Mouse (Mus musculus): ENCODE measurements at regions not wholly inside any gene's neighbourhood (a gene's known extent, or its start where the extent isn't known, plus 50 kb on each side); places are given as distances from the start of the nearest gene placed in this dataset.
"Not testable (repeated sequence)": the region's sequence is repeated elsewhere in the genome, so short reads cannot be mapped to it uniquely, and the experiment has no call there.

GRCm38 (mm10) chr6:4149663-4150062, 62.9 kb upstream of the Bet1 start:
- DNase-seq (ENCODE audit: low spot score in 2 of 2), result no peak
- intact Hi-C loops (cut with DNase I), result no loop called here

GRCm38 (mm10) chr6:4158293-4158692, 71.5 kb upstream of the Bet1 start:
- no peak for DNase-seq (ENCODE audit: low spot score in 2 of 2)
- intact Hi-C loops (cut with DNase I), result no loop called here

- DNase-seq (ENCODE audit: low spot score in 2 of 2), result no peak
- intact Hi-C loops (cut with DNase I), result no loop called here
Observed at GRCm38 (mm10) chr6:4163733-4164132, 77.0 kb upstream of the Bet1 start.

- DNase-seq (ENCODE audit: low spot score in 2 of 2), result no peak
- intact Hi-C loops (cut with DNase I), result no loop called here
Observed at GRCm38 (mm10) chr6:4167112-4167511, 80.3 kb upstream of the Bet1 start.

GRCm38 (mm10) chr6:4167757-4168156, 81.0 kb upstream of the Bet1 start:
- intact Hi-C loops (cut with DNase I), result no loop called here
- no peak for DNase-seq (ENCODE audit: low spot score in 2 of 2)

- intact Hi-C loops (cut with DNase I), result no loop called here
- DNase-seq (ENCODE audit: low spot score in 2 of 2), result peak; percentile 2 to 11
Observed at GRCm38 (mm10) chr6:4171561-4171960, 84.8 kb upstream of the Bet1 start.

- intact Hi-C loops (cut with DNase I), result no loop called here
Observed at GRCm38 (mm10) chr6:4187683-4188082, 100.9 kb upstream of the Bet1 start.

GRCm38 (mm10) chr6:4190976-4191375, 104.2 kb upstream of the Bet1 start:
- intact Hi-C loops (cut with DNase I); DNase-seq (ENCODE audit: low spot score in 2 of 2): not testable (repeated sequence)

More at GRCm38 (mm10) chr6:4187683-4188082, 100.9 kb upstream of the Bet1 start:
- no peak for DNase-seq (ENCODE audit: low spot score in 2 of 2)

- no peak for DNase-seq (ENCODE audit: low spot score in 2 of 2)
- intact Hi-C loops (cut with DNase I), result no loop called here
Observed at GRCm38 (mm10) chr6:4193286-4193685, 106.5 kb upstream of the Bet1 start.

- intact Hi-C loops (cut with DNase I), result no loop called here
- no peak for DNase-seq (ENCODE audit: low spot score in 2 of 2)
Observed at GRCm38 (mm10) chr6:4201176-4201575, 114.4 kb upstream of the Bet1 start.

GRCm38 (mm10) chr6:4205681-4206080, 118.9 kb upstream of the Bet1 start:
- no peak for DNase-seq (ENCODE audit: low spot score in 2 of 2)

GRCm38 (mm10) chr6:4245265-4246112, 158.7 kb upstream of the Bet1 start:
- DNase-seq (ENCODE audit: low spot score in 2 of 2), result peak in 1 of 2 experiments; percentile 2
- intact Hi-C loops (cut with DNase I), result no loop called here

More at GRCm38 (mm10) chr6:4205681-4206080, 118.9 kb upstream of the Bet1 start:
- intact Hi-C loops (cut with DNase I), result no loop called here

- intact Hi-C loops (cut with DNase I), result no loop called here
- no peak for DNase-seq (ENCODE audit: low spot score in 2 of 2)
Observed at GRCm38 (mm10) chr6:4246113-4246419, 159.3 kb upstream of the Bet1 start.

GRCm38 (mm10) chr6:4276607-4277006, 189.8 kb upstream of the Bet1 start:
- no peak for DNase-seq (ENCODE audit: low spot score in 2 of 2)
- intact Hi-C loops (cut with DNase I), result no loop called here

GRCm38 (mm10) chr6:4277245-4277890, 190.6 kb upstream of the Bet1 start:
- intact Hi-C loops (cut with DNase I), result no loop called here
- DNase-seq (ENCODE audit: low spot score in 2 of 2), result no peak

GRCm38 (mm10) chr6:4291380-4291779, 204.6 kb upstream of the Bet1 start:
- intact Hi-C loops (cut with DNase I), result no loop called here
- DNase-seq (ENCODE audit: low spot score in 2 of 2), result no peak

GRCm38 (mm10) chr6:4303410-4303809, 201.2 kb upstream of the Col1a2 start:
- DNase-seq (ENCODE audit: low spot score in 2 of 2); intact Hi-C loops (cut with DNase I): not testable (repeated sequence)

GRCm38 (mm10) chr6:4349953-4350352, 154.7 kb upstream of the Col1a2 start:
- DNase-seq (ENCODE audit: low spot score in 2 of 2), result no peak
- intact Hi-C loops (cut with DNase I), result no loop called here

GRCm38 (mm10) chr6:4362220-4362619, 142.4 kb upstream of the Col1a2 start:
- intact Hi-C loops (cut with DNase I), result no loop called here
- no peak for DNase-seq (ENCODE audit: low spot score in 2 of 2)

- intact Hi-C loops (cut with DNase I), result no loop called here
- DNase-seq (ENCODE audit: low spot score in 2 of 2), result no peak
Observed at GRCm38 (mm10) chr6:4375465-4376037, 129.1 kb upstream of the Col1a2 start.

- DNase-seq (ENCODE audit: low spot score in 2 of 2), result no peak
- intact Hi-C loops (cut with DNase I), result no loop called here
Observed at GRCm38 (mm10) chr6:4396808-4397207, 107.8 kb upstream of the Col1a2 start.
